Comparison of ENCODE assay signal across 8 mouse cellular contexts in the genomic region with DNA sequence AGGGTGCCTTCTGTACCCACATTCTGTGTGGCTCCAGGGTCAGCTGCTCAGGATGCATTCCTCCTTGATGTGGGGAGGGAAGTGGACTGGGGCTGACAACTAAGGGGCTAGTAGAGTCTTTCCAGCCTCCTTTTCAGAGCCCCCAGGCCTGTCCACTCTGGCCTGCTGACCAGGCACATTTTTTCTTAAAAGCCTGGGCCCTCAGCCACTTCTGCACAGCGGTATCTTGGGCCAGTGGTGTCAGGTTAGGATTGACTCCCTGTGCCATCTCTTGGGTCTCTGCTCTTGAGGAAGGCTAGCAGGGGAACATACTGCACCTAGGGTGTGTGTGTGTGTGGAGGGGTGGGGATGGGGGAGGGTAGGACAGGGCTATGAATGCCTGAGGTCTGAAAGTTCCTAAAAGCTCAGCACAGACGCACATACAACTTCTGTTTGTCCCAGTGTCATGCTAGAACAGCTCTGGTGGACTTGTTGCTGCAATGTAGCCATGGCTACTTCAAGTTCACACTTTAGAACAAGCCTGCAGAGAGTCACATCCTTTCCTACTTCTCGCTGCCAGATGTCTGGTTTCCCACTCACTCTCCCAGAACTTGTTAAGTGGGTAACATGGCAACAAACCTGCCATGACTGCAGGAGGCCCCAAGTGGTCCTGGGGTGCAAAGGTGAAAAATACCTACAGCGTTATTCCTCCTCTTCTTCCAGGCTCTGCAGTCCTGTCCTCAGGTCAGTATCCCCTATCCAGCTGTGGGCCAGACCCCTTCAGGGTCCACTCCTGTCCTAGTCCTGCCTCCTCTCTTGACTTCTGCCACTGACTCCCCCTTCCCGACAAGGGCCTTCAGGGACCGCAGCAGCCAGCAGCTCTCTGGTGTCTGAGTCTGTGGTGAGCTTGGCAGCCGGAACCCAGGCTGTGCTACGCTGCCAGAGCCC. TPM values are rescaled to one million over a fixed set of nuclear protein-coding genes. Genes with fewer than 3 reads are reported as not detected.
DNase-seq lines count a peak whose midpoint lies in the region; ATAC-seq and TF ChIP-seq lines count a peak whose summit lies in the region.

No protein-coding gene starts in this region.

- in situ Hi-C loops in CH12.LX (cut with MboI; ENCODE audit: low pct_ligation_motif_present, low pct_unique_long_range_greater_than_20kb, low sequenced_read_pairs): no loop called here

- peak overlapping the region; percentile 77 for H3K27ac ChIP-seq in heart, embryonic 12.5 days (ENCODE audit: poor library complexity, severe bottlenecking)
- H3K27ac ChIP-seq in CH12.LX (ENCODE audit: insufficient read depth, low read depth): peak overlapping the region; percentile 65; the same call in 1 of the 2 replicates
- peak overlapping the region; percentile 97 for H3K27ac ChIP-seq in embryonic fibroblast, embryonic 13.5 days (ENCODE audit: insufficient read depth, low read length)
- H3K27ac ChIP-seq in limb, embryonic 10.5 days: peak overlapping the region; percentile 83
- H3K27ac ChIP-seq in neural tube, embryonic 12.5 days: no peak overlapping the region

- peaks cover 4% of the 10 kb centered on the region; the same call in 1 of the 2 replicates for H3K27me3 ChIP-seq in heart, embryonic 12.5 days (replicated peaks)
- no peaks in the 10 kb centered on the region for H3K27me3 ChIP-seq in CH12.LX (replicated peaks)
- H3K27me3 ChIP-seq in limb, embryonic 10.5 days (ENCODE audit: low read depth, poor library complexity, severe bottlenecking): peaks cover 17% of the 10 kb centered on the region
- H3K27me3 ChIP-seq in neural tube, embryonic 12.5 days (replicated peaks): peaks cover 13% of the 10 kb centered on the region

- no peak for TF ChIP-seq CTCF in CH12.LX (conservative IDR thresholded peaks at IDR 0.05 in 1 of 2, IDR thresholded peaks at IDR 0.05 in 1 of 2; ENCODE audit: low read depth in 2 of 2, low read length in 2 of 2)
- no peak for TF ChIP-seq CTCF in embryonic fibroblast, embryonic 13.5 days (IDR thresholded peaks at IDR 0.05; ENCODE audit: borderline replicate concordance, insufficient read depth, low read length)

- H3K9ac ChIP-seq in heart, embryonic 12.5 days: peak overlapping the region; percentile 80
- H3K9ac ChIP-seq in CH12.LX (ENCODE audit: insufficient read depth, low read depth): peak overlapping the region; percentile 71
- peak overlapping the region; percentile 49 for H3K9ac ChIP-seq in neural tube, embryonic 12.5 days

- no peak for DNase-seq in heart, postnatal 25 days (ENCODE audit: low spot score)
- DNase-seq in CH12.LX (ENCODE audit: extremely low read depth): no peak
- no peak for DNase-seq in limb, embryonic 10.5 days (ENCODE audit: low spot score)
- no peak for DNase-seq in thymus, adult 18-20 months
- no peak for DNase-seq in ovary, postnatal 10 days (ENCODE audit: low spot score)

- WGBS in heart, embryonic 12.5 days: 10% methylated on average over 8 of the region's 8 CpGs
- 5% methylated on average over 8 of the region's 8 CpGs for WGBS in limb, embryonic 10.5 days
- WGBS in neural tube, embryonic 12.5 days: 12% methylated on average over 8 of the region's 8 CpGs

- intact Hi-C loops in heart, postnatal 25 days (cut with DNase I): no loop called here

- dilution Hi-C loops in CH12.LX (cut with MboI; ENCODE audit: extremely low pct_ligation_motif_present, extremely low pct_unique_long_range_greater_than_20kb, low sequenced_read_pairs): no loop called here

- no peak for TF ChIP-seq RAD21 in CH12.LX (IDR thresholded peaks at IDR 0.05; ENCODE audit: low read depth, low read length)

- TF ChIP-seq EP300 in CH12.LX (IDR thresholded peaks at IDR 0.05; ENCODE audit: low read length): no peak

- H3K4me3 ChIP-seq in heart, embryonic 12.5 days: peak overlapping the region; percentile 56
- peak overlapping the region; percentile 43 to 76 (median 68) for H3K4me3 ChIP-seq in CH12.LX (replicated peaks in 1 of 3; ENCODE audit: low read depth in 2 of 3, low read length in 2 of 3, poor library complexity in 1 of 3)
- peak overlapping the region; percentile 81 for H3K4me3 ChIP-seq in embryonic fibroblast, embryonic 13.5 days (ENCODE audit: insufficient read depth, low read length)
- H3K4me3 ChIP-seq in limb, embryonic 10.5 days: peak overlapping the region; percentile 61
- H3K4me3 ChIP-seq in neural tube, embryonic 12.5 days: peak overlapping the region; percentile 26

- no peak for TF ChIP-seq POLR2A in CH12.LX (IDR thresholded peaks at IDR 0.05; ENCODE audit: low read depth, low read length)
- peak; percentile 5; the same call in 1 of the 2 replicates for TF ChIP-seq POLR2A in embryonic fibroblast, embryonic 13.5 days (IDR thresholded peaks at IDR 0.05; ENCODE audit: low read depth, low read length)

- H3K4me1 ChIP-seq in heart, embryonic 12.5 days (replicated peaks): peaks cover 45% of the 10 kb centered on the region
- H3K4me1 ChIP-seq in CH12.LX (ENCODE audit: control insufficient read depth in 1 of 2, insufficient read depth in 2 of 2): peaks cover 18 to 28% of the 10 kb centered on the region in 2 experiments
- H3K4me1 ChIP-seq in embryonic fibroblast, embryonic 13.5 days (ENCODE audit: control insufficient read depth, insufficient read depth, low read length): peaks cover 4% of the 10 kb centered on the region; the same call in 1 of the 2 replicates
- peaks cover 40% of the 10 kb centered on the region for H3K4me1 ChIP-seq in limb, embryonic 10.5 days
- H3K4me1 ChIP-seq in neural tube, embryonic 12.5 days: peaks cover 21% of the 10 kb centered on the region

- H3K36me3 ChIP-seq in heart, embryonic 12.5 days: peaks cover 23% of the 10 kb centered on the region
- H3K36me3 ChIP-seq in CH12.LX (replicated peaks in 1 of 2; ENCODE audit: control insufficient read depth in 1 of 2, insufficient read depth in 1 of 2, low read length in 1 of 2): peaks cover 17 to 23% of the 10 kb centered on the region in 2 experiments
- peaks cover 30% of the 10 kb centered on the region for H3K36me3 ChIP-seq in limb, embryonic 10.5 days
- no peaks in the 10 kb centered on the region for H3K36me3 ChIP-seq in neural tube, embryonic 12.5 days

- H3K9me3 ChIP-seq in heart, embryonic 12.5 days (replicated peaks): no peaks in the 10 kb centered on the region
- peaks cover 3% of the 10 kb centered on the region for H3K9me3 ChIP-seq in CH12.LX (replicated peaks; ENCODE audit: low read length)
- no peaks in the 10 kb centered on the region for H3K9me3 ChIP-seq in limb, embryonic 10.5 days (replicated peaks)
- no peaks in the 10 kb centered on the region for H3K9me3 ChIP-seq in neural tube, embryonic 12.5 days

- no peaks in the 10 kb centered on the region for H3K79me2 ChIP-seq in CH12.LX (replicated peaks; ENCODE audit: control insufficient read depth, extremely low read depth, insufficient read depth, poor library complexity, severe bottlenecking)

- peak overlapping the region; percentile 95 for H3K4me2 ChIP-seq in heart, embryonic 12.5 days
- peak overlapping the region; percentile 90 for H3K4me2 ChIP-seq in CH12.LX (ENCODE audit: insufficient read depth, low read depth, poor library complexity, severe bottlenecking)
- peak overlapping the region; percentile 63 for H3K4me2 ChIP-seq in neural tube, embryonic 12.5 days (replicated peaks)

- ATAC-seq in heart, embryonic 12.5 days (ENCODE audit: insufficient number of reproducible peaks, low FRiP score): no peak
- ATAC-seq in neural tube, embryonic 12.5 days (ENCODE audit: low FRiP score, low read depth): peak; percentile 31; the same call in 1 of the 2 replicates

RNA-seq across cellular contexts. Expression of gene Mxra8, which starts 0.9 kb away (rescaled TPM):
- polyA plus RNA-seq in heart, embryonic 12.5 days (2016; fragmentation: Nextera tagmentation; extraction: Ambion mirVana): 50.2 and 62.4 TPM in 2 replicates
- 10 to 100 TPM; 30.5 to 33.0 TPM for total RNA-seq in heart, postnatal 25 days (2021)
- total RNA-seq in CH12.LX (2012; rRNA removed) (17.2 and 24.0 TPM in 2 replicates), CH12.LX (2014; rRNA removed) (8.8 and 10.8 TPM in 2 replicates)
- 10.8 and 12.4 TPM in 2 replicates for polyA plus RNA-seq in CH12.LX (2012; ENCODE audit: insufficient read length, low read depth)
- 441 and 484 TPM in 2 replicates for polyA plus RNA-seq in embryonic fibroblast, embryonic 13.5 days (2011; ENCODE audit: insufficient read length, low read depth, missing spikeins)
- polyA plus RNA-seq in limb, embryonic 10.5 days (2016; fragmentation: Nextera tagmentation; extraction: Ambion mirVana): 39.2 and 48.9 TPM in 2 replicates
- 26.7 and 27.1 TPM in 2 replicates for polyA plus RNA-seq in neural tube, embryonic 12.5 days (2016; fragmentation: Nextera tagmentation; extraction: Ambion mirVana)

RNA-seq across cellular contexts. Expression of gene Dvl1, which starts 6.9 kb away (rescaled TPM):
- polyA plus RNA-seq in heart, embryonic 12.5 days (2016; fragmentation: Nextera tagmentation; extraction: Ambion mirVana): 9.4 and 10.1 TPM in 2 replicates
- 10 to 100 TPM; 43.3 to 44.3 TPM for total RNA-seq in heart, postnatal 25 days (2021)
- total RNA-seq in CH12.LX (2012; rRNA removed) (52.1 and 55.1 TPM in 2 replicates), CH12.LX (2014; rRNA removed) (25.8 and 28.5 TPM in 2 replicates)
- polyA plus RNA-seq in CH12.LX (2012; ENCODE audit: insufficient read length, low read depth): 21.4 and 23.9 TPM in 2 replicates
- polyA plus RNA-seq in embryonic fibroblast, embryonic 13.5 days (2011; ENCODE audit: insufficient read length, low read depth, missing spikeins): 38.5 and 41.4 TPM in 2 replicates
- 3.8 and 4.7 TPM in 2 replicates for polyA plus RNA-seq in limb, embryonic 10.5 days (2016; fragmentation: Nextera tagmentation; extraction: Ambion mirVana)
- 26.2 and 32.1 TPM in 2 replicates for polyA plus RNA-seq in neural tube, embryonic 12.5 days (2016; fragmentation: Nextera tagmentation; extraction: Ambion mirVana)

RNA-seq across cellular contexts. Expression of gene Aurkaip1, which starts 9.3 kb away (rescaled TPM):
- polyA plus RNA-seq in heart, embryonic 12.5 days (2016; fragmentation: Nextera tagmentation; extraction: Ambion mirVana): 128 and 132 TPM in 2 replicates
- 100 to 1,000 TPM; 108 to 109 TPM for total RNA-seq in heart, postnatal 25 days (2021)
- total RNA-seq in CH12.LX (2012; rRNA removed) (142 and 149 TPM in 2 replicates), CH12.LX (2014; rRNA removed) (162 and 182 TPM in 2 replicates)
- 138 and 141 TPM in 2 replicates for polyA plus RNA-seq in CH12.LX (2012; ENCODE audit: insufficient read length, low read depth)
- polyA plus RNA-seq in embryonic fibroblast, embryonic 13.5 days (2011; ENCODE audit: insufficient read length, low read depth, missing spikeins): 73.1 and 74.4 TPM in 2 replicates
- 186 and 204 TPM in 2 replicates for polyA plus RNA-seq in limb, embryonic 10.5 days (2016; fragmentation: Nextera tagmentation; extraction: Ambion mirVana)
- polyA plus RNA-seq in neural tube, embryonic 12.5 days (2016; fragmentation: Nextera tagmentation; extraction: Ambion mirVana): 142 and 144 TPM in 2 replicates

RNA-seq across cellular contexts. Expression of gene Tas1r3, which starts 22.8 kb away (rescaled TPM):
- 0.13 and 0.19 TPM in 2 replicates for polyA plus RNA-seq in heart, embryonic 12.5 days (2016; fragmentation: Nextera tagmentation; extraction: Ambion mirVana)
- under 1 TPM; 0.14 to 0.26 TPM for total RNA-seq in heart, postnatal 25 days (2021)
- 0.63 and 0.89 TPM in 2 replicates for total RNA-seq in CH12.LX (2012; rRNA removed)
- total RNA-seq in CH12.LX (2014; rRNA removed): 0.09 and 0.15 TPM in 2 replicates
- 0.34 and 0.47 TPM in 2 replicates for polyA plus RNA-seq in CH12.LX (2012; ENCODE audit: insufficient read length, low read depth)
- polyA plus RNA-seq in embryonic fibroblast, embryonic 13.5 days (2011; ENCODE audit: insufficient read length, low read depth, missing spikeins): 0.14 TPM in 1 of 2 replicates, not detected in the other
- 0.24 and 0.31 TPM in 2 replicates for polyA plus RNA-seq in limb, embryonic 10.5 days (2016; fragmentation: Nextera tagmentation; extraction: Ambion mirVana)
- 0.28 and 0.56 TPM in 2 replicates for polyA plus RNA-seq in neural tube, embryonic 12.5 days (2016; fragmentation: Nextera tagmentation; extraction: Ambion mirVana)

RNA-seq across cellular contexts. Expression of gene Ccnl2, which starts 28.1 kb away (rescaled TPM):
- polyA plus RNA-seq in heart, embryonic 12.5 days (2016; fragmentation: Nextera tagmentation; extraction: Ambion mirVana): 137 TPM in 2 replicates
- 10 to 100 TPM; 35.6 to 37.8 TPM for total RNA-seq in heart, postnatal 25 days (2021)
- total RNA-seq in CH12.LX (2012; rRNA removed): 63.0 and 63.7 TPM in 2 replicates
- total RNA-seq in CH12.LX (2014; rRNA removed): 67.7 and 79.7 TPM in 2 replicates
- polyA plus RNA-seq in CH12.LX (2012; ENCODE audit: insufficient read length, low read depth): 59.6 and 64.8 TPM in 2 replicates
- polyA plus RNA-seq in embryonic fibroblast, embryonic 13.5 days (2011; ENCODE audit: insufficient read length, low read depth, missing spikeins): 74.3 and 91.9 TPM in 2 replicates
- polyA plus RNA-seq in limb, embryonic 10.5 days (2016; fragmentation: Nextera tagmentation; extraction: Ambion mirVana): 174 and 196 TPM in 2 replicates
- 203 and 204 TPM in 2 replicates for polyA plus RNA-seq in neural tube, embryonic 12.5 days (2016; fragmentation: Nextera tagmentation; extraction: Ambion mirVana)

Comparison
In these comparisons a context has a peak if more than half of its experiments do, and no peak if none do; other contexts are left out.
1. H3K4me3 ChIP-seq: peak in every context shown above with its lines; median percentile 81 in embryonic fibroblast, embryonic 13.5 days; 68 in CH12.LX; 61 in limb, embryonic 10.5 days; 56 in heart, embryonic 12.5 days; 26 in neural tube, embryonic 12.5 days.